Mouse (Mus musculus) hindbrain, embryonic 14.5 days (tissue): ENCODE data around the gene Dguok. TPM values are rescaled to one million over a fixed set of nuclear protein-coding genes. Genes with fewer than 3 reads are reported as not detected.
A peak's percentile ranks its signal among the peaks of the same experiment; 100 is the strongest.

Experiments used
- ATAC-seq: fragments of 200-750 bp; cut with Nextera tagmentation; 2 replicates; pipeline ENCODE4 v1.8.0; 2017; ENCODE audit warnings: moderate number of reproducible peaks, mild to moderate bottlenecking, moderate TSS enrichment, moderate library complexity; ENCODE audit not compliant: low FRiP score
- DNase-seq: peaks from one replicate; pipeline ENCODE4 v3.0.0-alpha.2; 2015; ENCODE audit warnings: low spot score
- H3K27ac ChIP-seq: fragments of 300-500 bp; sonication (generic); 2 replicates; pipeline ENCODE4 v1.5.1; 2014; ENCODE audit warnings: mild to moderate bottlenecking, moderate library complexity
- H3K27me3 ChIP-seq: fragments of 300-500 bp; sonication (generic); 2 replicates; pipeline ENCODE4 v1.6.1; 2014; ENCODE audit warnings: mild to moderate bottlenecking, low read length, mixed read lengths; ENCODE audit not compliant: control insufficient read depth, insufficient read depth
- H3K36me3 ChIP-seq: fragments of 300-500 bp; sonication (generic); replicated peaks from 2 replicates; pipeline ENCODE4 v1.6.1; 2014; ENCODE audit not compliant: control insufficient read depth, insufficient read depth
- H3K4me1 ChIP-seq: fragments of 300-500 bp; sonication (generic); replicated peaks from 2 replicates; pipeline ENCODE4 v1.6.1; 2014; ENCODE audit warnings: antibody characterized with exemption, low read length, mixed read lengths; ENCODE audit not compliant: control insufficient read depth, insufficient read depth
- H3K4me2 ChIP-seq: fragments of 300-500 bp; sonication (generic); replicated peaks from 2 replicates; pipeline ENCODE4 v1.6.1; 2014; ENCODE audit warnings: mild to moderate bottlenecking, moderate library complexity
- H3K4me3 ChIP-seq: fragments of 300-500 bp; sonication (generic); replicated peaks from 2 replicates; pipeline ENCODE4 v1.5.1; 2014; ENCODE audit warnings: mild to moderate bottlenecking, low read length
- H3K9ac ChIP-seq: fragments of 300-500 bp; sonication (generic); 2 replicates; pipeline ENCODE4 v1.6.1; 2014
- H3K9me3 ChIP-seq: fragments of 300-500 bp; sonication (generic); 2 replicates; pipeline ENCODE4 v1.6.1; 2016; ENCODE audit warnings: low read length; ENCODE audit not compliant: control insufficient read depth
- WGBS: fragments of 180-500 bp; shearing (Covaris S2); extraction: QIAGEN DNeasy Blood & Tissue Kit; methylation state at CpG from one replicate; pipeline ENCODE4 v1.1.7; 2014; 5-methylcytosine and 5-hydroxymethylcytosine counted together
- polyA plus RNA-seq: library from polyadenylated mRNA; unstranded; fragments of >200 nt; fragmentation: Nextera tagmentation; extraction: Ambion mirVana; gene quantifications from 2 replicates; pipeline ENCODE4 v1.2.1, GENCODE M21; 2014

The Dguok gene
- polyA plus RNA-seq, 1 experiment from 2014 or later, result 69.2 TPM

DNA sequence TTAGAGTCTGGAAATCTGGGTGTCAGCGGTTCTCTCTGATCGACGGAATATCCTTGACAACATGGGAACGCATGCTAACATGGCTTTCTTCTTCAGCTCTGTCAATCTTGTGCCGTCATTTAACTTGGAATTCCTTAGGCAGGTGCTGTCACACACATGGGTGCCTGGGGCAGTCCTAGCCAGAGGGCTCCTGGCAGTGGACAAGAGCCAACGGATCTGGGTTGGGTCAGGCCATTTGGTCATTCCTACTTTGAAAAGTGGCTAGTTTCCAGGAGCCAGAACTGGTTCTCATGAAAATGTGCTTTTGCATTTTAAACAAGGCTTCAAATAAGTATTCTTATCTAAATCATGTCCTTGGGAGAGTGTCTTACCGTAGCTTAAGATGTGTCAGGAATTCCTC lies 35.0 kb downstream of the Dguok start:
- Histone ChIP-seq H3K4me3 (no peak overlapping the region), H3K36me3 (no peaks in the 10 kb centered on the region; the same call in 1 of the 2 replicates), H3K4me1 (no peaks in the 10 kb centered on the region), H3K9ac (no peak overlapping the region), H3K4me2 (no peak overlapping the region), H3K27me3 (no peaks in the 10 kb centered on the region), H3K9me3 (no peaks in the 10 kb centered on the region), H3K27ac (no peak overlapping the region)
- DNase-seq (no peak), ATAC-seq (no peak)
- WGBS, result 93% methylated on average over 7 of the region's 7 CpGs

DNA sequence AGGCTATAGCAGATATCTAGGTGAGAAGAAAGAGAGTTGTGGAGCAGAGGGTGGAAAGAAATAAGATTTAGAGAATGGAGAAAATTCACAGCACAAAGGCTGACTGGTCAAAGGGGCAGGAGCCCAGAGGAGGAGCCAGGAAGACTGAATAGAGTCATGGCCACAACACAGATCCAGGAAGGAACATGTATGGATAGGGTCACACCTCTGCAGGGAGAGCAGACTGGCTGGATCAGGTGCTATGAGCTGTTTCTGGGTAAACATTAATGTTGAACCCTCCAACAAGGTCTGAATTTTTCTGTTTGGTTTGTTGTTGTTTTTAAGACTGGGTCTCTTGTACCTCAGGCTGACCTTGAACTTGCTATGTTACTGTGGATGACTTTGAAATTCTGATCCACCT lies 42.8 kb downstream of the Dguok start:
- H3K9ac ChIP-seq, result no peak overlapping the region
- ATAC-seq, result no peak
- H3K27me3 ChIP-seq, result no peaks in the 10 kb centered on the region
- no peaks in the 10 kb centered on the region for H3K36me3 ChIP-seq
- H3K4me3 ChIP-seq, result no peak overlapping the region
- H3K9me3 ChIP-seq, result no peaks in the 10 kb centered on the region
- H3K4me1 ChIP-seq, result no peaks in the 10 kb centered on the region
- no peak overlapping the region for H3K27ac ChIP-seq
- DNase-seq, result no peak
- no peak overlapping the region for H3K4me2 ChIP-seq

DNA sequence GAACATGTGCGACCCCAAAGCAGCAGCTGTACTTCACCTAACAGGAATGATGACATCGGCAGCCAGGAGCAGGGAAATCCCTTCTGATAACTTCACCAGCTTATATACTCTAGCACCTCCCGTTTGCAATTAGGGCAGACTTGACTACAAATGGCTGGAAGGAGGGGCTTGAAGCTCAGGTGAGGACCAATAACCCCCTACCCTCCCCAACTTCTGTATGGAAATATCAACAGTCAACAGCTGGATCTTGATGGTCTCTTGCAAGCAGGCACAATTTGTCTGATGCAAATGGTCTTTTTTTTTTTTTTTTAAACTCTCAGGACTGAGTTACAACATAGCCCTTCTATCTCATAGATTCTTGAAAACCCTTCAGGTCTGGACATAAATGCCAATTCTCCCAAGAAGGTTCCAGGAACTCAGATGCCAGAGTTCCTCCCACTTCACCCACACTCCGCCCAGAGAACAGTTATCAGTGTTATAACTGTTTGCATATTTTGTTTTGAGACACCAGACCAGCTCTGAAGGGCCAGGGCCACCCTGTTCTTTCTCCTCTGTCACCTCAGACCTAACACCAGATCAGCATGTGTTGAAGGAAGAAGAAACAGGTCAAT lies 47.6 kb downstream of the Dguok start, which contains the start of gene Tet3:
Gene Tet3 (minus strand): TSS at position 51 of the 611 bp plus-strand sequence.
- no peak within 1 kb of the TSS for H3K4me2 ChIP-seq
- H3K4me1 ChIP-seq, result peaks cover 14% of the 10 kb centered on the region
- H3K27ac ChIP-seq, result no peak within 1 kb of the TSS
- no peaks in the 10 kb centered on the region for H3K36me3 ChIP-seq
- H3K27me3 ChIP-seq, result no peaks in the 10 kb centered on the region
- no peaks in the 10 kb centered on the region for H3K9me3 ChIP-seq
- DNase-seq (no peak), ATAC-seq (no peak)
- no peak within 1 kb of the TSS for H3K9ac ChIP-seq
- no peak within 1 kb of the TSS for H3K4me3 ChIP-seq
- WGBS, result 92% methylated on average over 4 of the region's 4 CpGs

- peak overlapping the region; percentile 56 for H3K4me3 ChIP-seq
- H3K4me2 ChIP-seq, result peak overlapping the region; percentile 85
- H3K36me3 ChIP-seq, result no peaks in the 10 kb centered on the region
- H3K27me3 ChIP-seq, result no peaks in the 10 kb centered on the region
- H3K9me3 ChIP-seq, result no peaks in the 10 kb centered on the region
- peak; percentile 58 for DNase-seq
- peak; percentile 19; the same call in 1 of the 2 replicates for ATAC-seq
- H3K9ac ChIP-seq, result peak overlapping the region; percentile 97
- peaks cover 32% of the 10 kb centered on the region for H3K4me1 ChIP-seq
- 4% methylated on average over 31 of the region's 33 CpGs for WGBS
- peak overlapping the region; percentile 97 for H3K27ac ChIP-seq
Observed at GRCm38 (mm10) chr6:83456984-83457810, 49.6 kb downstream of the Dguok start.

- Histone ChIP-seq H3K4me2 (peak overlapping the region; percentile 85), H3K27me3 (no peaks in the 10 kb centered on the region), H3K9ac (peak overlapping the region; percentile 97), H3K9me3 (no peaks in the 10 kb centered on the region), H3K4me3 (peak overlapping the region; percentile 56), H3K36me3 (no peaks in the 10 kb centered on the region), H3K4me1 (peaks cover 41% of the 10 kb centered on the region), H3K27ac (peak overlapping the region; percentile 97)
- WGBS, result under 1% methylated on average over 64 of the region's 105 CpGs
- peak; percentile 74 for DNase-seq
- peak; percentile 83 for ATAC-seq
Observed at GRCm38 (mm10) chr6:83456131-83456983, 50.4 kb downstream of the Dguok start.

- no peaks in the 10 kb centered on the region for H3K36me3 ChIP-seq
- peak overlapping the region; percentile 97 for H3K27ac ChIP-seq
- ATAC-seq (peak; percentile 47), DNase-seq (no peak)
- no peaks in the 10 kb centered on the region for H3K9me3 ChIP-seq
- no peaks in the 10 kb centered on the region for H3K27me3 ChIP-seq
- H3K9ac ChIP-seq, result peak overlapping the region; percentile 97
- peaks cover 49% of the 10 kb centered on the region for H3K4me1 ChIP-seq
- peak overlapping the region; percentile 56 for H3K4me3 ChIP-seq
- peak overlapping the region; percentile 85 for H3K4me2 ChIP-seq
- WGBS, result 2% methylated on average over 29 of the region's 41 CpGs
Observed at GRCm38 (mm10) chr6:83455328-83456130, 51.2 kb downstream of the Dguok start.

DNA sequence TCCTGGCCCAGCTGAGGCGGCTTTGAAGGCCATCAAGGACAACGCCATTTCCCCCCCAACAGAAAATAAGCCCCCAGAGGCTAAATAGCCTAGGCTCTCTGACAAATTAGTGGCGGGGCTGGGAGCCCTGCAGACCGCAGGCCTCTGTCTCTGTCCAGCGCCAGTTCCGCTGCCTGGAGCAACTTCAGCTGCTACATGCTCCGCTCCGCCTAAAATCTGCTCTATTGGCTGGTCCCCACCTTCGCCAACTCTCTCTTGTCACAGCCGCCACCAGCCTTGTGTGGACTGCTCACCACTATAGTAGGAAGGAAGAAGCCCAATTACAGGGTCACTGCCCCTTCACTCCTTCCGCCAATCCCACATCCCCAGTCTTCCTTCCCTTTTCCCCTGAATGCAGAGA lies 53.1 kb downstream of the Dguok start:
- H3K4me1 ChIP-seq, result peaks cover 67% of the 10 kb centered on the region
- no peaks in the 10 kb centered on the region for H3K9me3 ChIP-seq
- 0 out of 2 replicates have a peak, but pooled peaks cover 9% of the 10 kb centered on the region for H3K36me3 ChIP-seq
- H3K4me2 ChIP-seq, result peak overlapping the region; percentile 85
- peak overlapping the region; percentile 97 for H3K9ac ChIP-seq
- peak overlapping the region; percentile 56 for H3K4me3 ChIP-seq
- H3K27me3 ChIP-seq, result no peaks in the 10 kb centered on the region
- H3K27ac ChIP-seq, result no peak overlapping the region
- WGBS, result 32% methylated on average over 11 of the region's 11 CpGs
- ATAC-seq (no peak), DNase-seq (no peak)

DNA sequence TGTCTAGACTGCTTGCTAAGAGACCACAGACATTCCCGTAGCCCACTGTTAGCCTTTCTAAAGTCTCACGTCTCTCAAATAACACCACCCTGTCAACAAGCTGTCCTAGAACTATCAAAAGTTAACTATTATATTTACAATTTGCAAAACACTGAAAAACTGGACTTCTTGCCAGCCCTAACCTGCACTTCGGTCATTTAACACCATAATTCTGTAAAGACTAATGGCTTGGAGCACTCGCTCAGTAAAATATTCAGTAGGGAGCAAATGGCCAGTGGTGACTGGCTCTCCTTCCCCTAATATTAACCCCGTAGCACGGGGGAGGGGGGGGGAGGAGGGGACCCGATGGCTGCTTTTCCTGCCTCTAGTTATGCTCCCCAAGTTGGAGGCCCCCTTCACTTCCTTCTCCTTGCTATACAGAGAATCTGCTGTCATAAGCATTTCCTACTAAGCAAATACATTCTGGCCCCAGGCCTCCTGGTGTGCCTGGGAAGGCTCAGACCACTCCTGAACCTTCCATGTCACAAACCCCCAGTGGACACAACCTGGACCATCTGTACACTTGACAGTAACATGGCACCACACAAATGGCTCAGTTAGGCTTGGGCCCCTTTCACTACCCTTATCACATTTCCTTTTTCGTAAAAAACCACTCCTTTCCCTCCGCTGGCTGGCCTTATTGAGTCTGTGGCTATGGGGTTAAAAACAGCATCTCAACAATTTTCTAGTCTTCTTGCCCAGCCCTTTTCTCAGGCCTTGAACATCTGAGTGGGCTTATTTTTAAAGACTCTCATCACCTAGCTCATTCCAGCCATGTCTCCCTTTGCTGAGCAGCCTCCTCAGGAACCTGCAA lies 56.1 kb downstream of the Dguok start:
- ATAC-seq, result no peak
- Histone ChIP-seq H3K4me1 (peaks cover 75% of the 10 kb centered on the region), H3K4me2 (peak overlapping the region; percentile 30), H3K36me3 (0 out of 2 replicates have a peak, but pooled peaks cover 9% of the 10 kb centered on the region), H3K9ac (no peak overlapping the region), H3K4me3 (no peak overlapping the region), H3K27ac (no peak overlapping the region), H3K27me3 (no peaks in the 10 kb centered on the region), H3K9me3 (no peaks in the 10 kb centered on the region)
- DNase-seq, result no peak
- WGBS, result 74% methylated on average over 9 of the region's 9 CpGs
